Mouse (Mus musculus): ENCODE measurements around the gene Dnase1l3.

DNA sequence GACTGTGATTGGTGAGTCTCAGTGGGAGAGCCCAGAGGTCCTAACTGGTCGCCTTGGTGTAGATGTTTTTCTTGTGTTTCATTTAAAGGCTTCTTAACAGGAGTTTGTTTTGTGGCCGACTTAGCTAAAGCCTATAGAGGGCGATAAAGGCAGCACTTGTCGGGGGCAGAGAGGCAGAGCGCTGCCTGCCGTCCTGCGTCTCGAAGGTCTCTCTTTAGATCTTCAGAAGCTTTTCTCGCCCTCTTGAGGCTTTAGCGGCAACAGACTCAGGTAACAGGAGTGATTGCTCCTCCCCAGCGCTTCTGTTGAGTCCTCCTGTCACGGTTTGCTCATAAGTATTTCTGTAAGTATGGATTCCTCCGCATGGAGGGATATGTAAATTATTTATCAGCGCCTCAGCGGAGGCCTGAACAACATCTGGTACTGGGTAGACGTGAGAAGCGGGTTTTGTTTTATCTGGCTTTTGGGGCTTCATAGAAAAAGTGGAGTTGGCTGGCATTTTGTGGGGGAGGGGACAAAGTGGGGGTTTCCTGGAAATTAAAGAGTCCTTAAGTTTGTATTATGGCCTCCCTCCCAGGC is 57.2 kb downstream of the Dnase1l3 start:
- peak; percentile 55 for TF ChIP-seq CTCF (IDR thresholded peaks at IDR 0.05)
- TF ChIP-seq POLR2A (IDR thresholded peaks at IDR 0.05; ENCODE audit: insufficient read depth, low read depth, low read length): no peak
- no peak for TF ChIP-seq EP300 (IDR thresholded peaks at IDR 0.05; ENCODE audit: insufficient read depth, low read depth, low read length)
